Mouse (Mus musculus) inflammation-experienced regulatory T-cells, adult 16 weeks (primary cell): ENCODE results near the gene Nudt3. TPM values are rescaled to one million over a fixed set of nuclear protein-coding genes. Genes with fewer than 3 reads are reported as not detected.

Experiments used
- polyA plus RNA-seq: library from polyadenylated mRNA; unstranded; fragments of 100-300 nt; shearing (Covaris generic); gene quantifications from one replicate; pipeline ENCODE4 v1.2.1, GENCODE M21; 2017

Nudt3 gene
- polyA plus RNA-seq = 13.1 TPM

GRCm38 (mm10) chr17:27623360-27624326, at the start of gene Nudt3:
Gene Nudt3 (minus strand): TSS chr17:27623495.

GRCm38 (mm10) chr17:27655089-27656010, 32.1 kb upstream of the Nudt3 start, which contains the start of gene Pacsin1:
Gene Pacsin1 (plus strand): TSS chr17:27655509.

GRCm38 (mm10) chr17:27636132-27637020, 13.1 kb upstream of the Nudt3 start, which contains the start of gene Rps10:
Gene Rps10 (minus strand): TSS chr17:27636669.

GRCm38 (mm10) chr17:27634871-27635574, 11.7 kb upstream of the Nudt3 start, which contains the start of gene RPS10-NUDT3:
Gene RPS10-NUDT3 (minus strand): TSS chr17:27635222.

GRCm38 (mm10) chr17:27565163-27565941, 57.9 kb downstream of the Nudt3 start, which contains the start of gene AI413582:
Gene AI413582 (minus strand): TSS chr17:27565756.

GRCm38 (mm10) chr17:27556315-27557011, 66.8 kb downstream of the Nudt3 start, which contains the start of gene Hmga1:
Gene Hmga1 (plus strand): TSS chr17:27556497.

Other genes starting within 250 kb of the Nudt3 start
- gene Grm4, start 102.1 kb downstream of the Nudt3 start, polyA plus RNA-seq = not detected
- gene Hmga1, start 67.0 kb downstream of the Nudt3 start, polyA plus RNA-seq = 87.9 TPM
- 170 TPM for gene AI413582, start 57.7 kb downstream of the Nudt3 start, polyA plus RNA-seq
- gene RPS10-NUDT3, start 11.7 kb upstream of the Nudt3 start, polyA plus RNA-seq = not detected
- 1,008 TPM for gene Rps10, start 13.2 kb upstream of the Nudt3 start, polyA plus RNA-seq
- gene Pacsin1, start 32.0 kb upstream of the Nudt3 start, polyA plus RNA-seq = 77.6 TPM
- not detected for gene Spdef, start 105.5 kb upstream of the Nudt3 start, polyA plus RNA-seq
- gene D17Wsu92e, start 197.2 kb upstream of the Nudt3 start, polyA plus RNA-seq = 6.3 TPM
- gene Snrpc, start 214.7 kb upstream of the Nudt3 start, polyA plus RNA-seq = 193 TPM
- 3.3 TPM for gene Uhrf1bp1, start 232.9 kb upstream of the Nudt3 start, polyA plus RNA-seq